Mouse (Mus musculus) spleen, adult 2 months (tissue): ENCODE measurements at regions not wholly inside any gene's neighbourhood (a gene's known extent, or its start where the extent isn't known, plus 50 kb on each side); places are given as distances from the start of the nearest gene placed in this dataset.
"Not testable (repeated sequence)": the region's sequence is repeated elsewhere in the genome, so short reads cannot be mapped to it uniquely, and the experiment has no call there.

Experiments used
- CTCF ChIP-seq: fragments of 200-500 bp; IDR thresholded peaks from 2 replicates; pipeline ENCODE4 v1.5.1; 2011; ENCODE audit warnings: mild to moderate bottlenecking, inconsistent platforms; ENCODE audit not compliant: insufficient read depth, insufficient read length, insufficient replicate concordance; ENCODE audit errors: extremely low read depth
- POLR2A ChIP-seq: fragments of 200-500 bp; IDR thresholded peaks from 2 replicates; pipeline ENCODE4 v1.6.1; 2011; ENCODE audit warnings: low read depth, low read length, inconsistent platforms

- TF ChIP-seq POLR2A, CTCF: not testable (repeated sequence)
Measured at GRCm38 (mm10) chr6:70340691-70341090, 451.3 kb downstream of the Rpia start.
